Mouse (Mus musculus) erythroid progenitor cell, adult 5-6 weeks (primary cell): ENCODE measurements around the gene Kdm4b. TPM values are rescaled to one million over a fixed set of nuclear protein-coding genes. Genes with fewer than 3 reads are reported as not detected.

Source experiments
- ATAC-seq: replicated peaks from 2 replicates; pipeline ENCODE4 v1.8.0; 2016; ENCODE audit warnings: moderate number of reproducible peaks, mild to moderate bottlenecking, moderate TSS enrichment, inconsistent platforms; ENCODE audit not compliant: poor library complexity, low FRiP score, severe bottlenecking
- total RNA-seq, 2 experiments: library from RNA; stranded (forward) in 1 of 2; stranded (reverse) in 1 of 2; fragments of 150-400 nt in 1 of 2; fragments of 186-747, 209-891 nt in 1 of 2; gene quantifications; 2 replicates each; pipeline versions ENCODE4 v1.2.3 to v1.2.4; 2015 to 2017; ENCODE audit warnings: low replicate concordance in 2 of 2

The Kdm4b gene
- total RNA-seq (2015; ENCODE audit: low replicate concordance) (3.4 and 18.0 TPM in 2 replicates), total RNA-seq (2017; ENCODE audit: low replicate concordance) (3.4 and 8.5 TPM in 2 replicates)

DNA sequence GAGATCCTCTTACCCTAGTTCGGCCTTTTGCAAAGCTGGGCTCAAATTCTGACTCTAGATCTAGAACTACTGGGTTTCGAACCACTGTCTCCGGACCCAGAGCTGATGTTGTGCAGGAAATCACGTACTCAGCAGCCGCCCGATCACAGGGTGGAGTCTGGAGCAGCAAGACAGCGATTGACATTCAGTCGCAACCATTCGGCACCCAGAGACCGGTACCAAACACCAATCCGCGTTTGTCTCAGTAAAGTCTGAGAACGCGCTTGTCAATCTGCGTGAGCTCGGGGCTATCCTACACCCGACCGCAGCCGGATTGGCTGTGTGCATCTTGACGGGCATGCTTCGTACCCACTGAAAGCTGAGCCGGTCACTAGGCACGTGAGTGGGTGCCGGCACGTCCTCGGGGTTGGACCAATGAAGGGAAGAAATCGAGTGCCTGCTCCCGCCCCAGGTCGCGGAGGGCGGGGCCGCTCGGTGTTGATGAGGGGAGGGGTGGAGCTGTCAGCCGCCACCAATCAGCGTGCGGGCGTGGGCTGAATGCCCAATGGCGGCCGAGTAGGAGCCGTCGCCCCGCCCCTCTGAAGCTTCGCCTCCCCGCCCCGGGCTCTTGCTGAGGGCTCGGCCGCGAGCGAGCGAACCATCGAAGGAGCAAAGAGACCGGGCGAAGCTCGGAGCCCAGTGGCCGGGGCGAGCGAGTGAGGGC is at the start of gene Kdm4b:
Gene Kdm4b (plus strand): TSS at position 613 of the 703 bp plus-strand sequence.
- ATAC-seq = peak; percentile 96

DNA sequence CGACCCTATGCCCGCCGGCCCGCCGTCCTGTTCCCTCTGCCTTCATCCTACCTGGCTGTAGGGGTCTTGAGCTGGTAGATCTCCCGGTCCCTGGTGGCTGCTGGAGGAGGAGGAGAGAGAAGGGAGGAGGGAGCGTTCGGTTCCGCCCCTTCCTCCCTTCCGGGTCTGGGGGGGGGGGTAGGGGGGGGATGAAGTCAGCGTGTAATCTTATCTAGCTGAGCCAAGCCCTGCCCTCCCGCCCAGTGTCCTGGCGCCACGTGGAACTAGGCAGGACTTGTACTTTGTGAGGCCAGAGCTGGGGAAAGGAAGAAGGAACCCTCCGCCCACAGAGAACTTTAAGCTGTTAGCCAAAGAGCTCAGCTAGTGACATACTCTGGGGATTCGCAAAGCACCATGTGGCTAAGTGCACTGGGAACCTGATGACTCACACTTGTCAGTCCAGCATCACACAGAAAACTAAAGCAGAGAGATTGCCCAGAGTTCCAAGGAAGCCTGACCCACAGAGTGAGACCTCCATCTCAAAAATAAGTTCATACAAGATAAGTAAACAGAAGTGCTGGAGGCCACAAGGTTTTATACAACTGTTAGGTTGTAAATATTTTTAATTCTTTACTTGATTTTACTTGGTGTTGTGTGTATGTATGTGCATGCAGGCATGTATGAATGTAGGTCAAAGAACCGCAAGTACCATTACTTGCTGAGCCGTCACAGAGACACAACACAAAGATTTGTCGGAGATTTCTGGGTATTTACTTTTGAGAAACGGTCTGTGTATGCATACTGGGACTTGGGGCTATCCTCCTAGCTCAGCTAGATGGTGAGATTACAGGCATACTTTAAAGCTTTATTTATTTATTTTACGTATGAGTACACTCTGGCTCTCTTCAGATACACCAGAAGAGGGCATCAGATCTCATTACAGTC is 49.0 kb upstream of the Kdm4b start, which contains the start of gene Ticam1:
Gene Ticam1 (minus strand): TSS at position 144 of the 924 bp plus-strand sequence.
- peak; percentile 80 for ATAC-seq

GRCm38 (mm10) chr17:56277567-56277893 is 48.3 kb upstream of the Kdm4b start:
- no peak for ATAC-seq

DNA sequence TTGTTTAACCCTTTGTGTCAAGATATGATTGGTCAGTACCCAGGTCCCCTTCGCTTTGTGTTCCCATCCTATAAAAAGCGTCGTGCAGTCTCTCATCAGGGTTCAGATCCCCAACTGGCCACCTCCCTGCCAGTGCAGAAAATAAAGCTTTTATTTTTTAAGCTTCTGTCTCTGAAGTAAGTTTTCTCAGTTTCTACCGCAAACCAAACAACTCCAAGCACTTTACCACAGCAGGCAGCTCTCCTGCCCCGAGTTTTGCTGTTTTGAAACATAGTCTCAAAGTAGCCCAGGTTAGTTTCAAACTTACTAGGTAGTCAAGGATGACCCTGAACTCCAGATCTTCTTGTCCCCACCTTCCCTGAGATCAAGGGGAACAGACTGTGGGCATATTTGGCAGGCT is 47.5 kb upstream of the Kdm4b start:
- no peak for ATAC-seq

GRCm38 (mm10) chr17:56279481-56280155 is 46.2 kb upstream of the Kdm4b start:
- ATAC-seq = no peak

- ATAC-seq = no peak
Observed at GRCm38 (mm10) chr17:56281193-56281592, 44.7 kb upstream of the Kdm4b start.

DNA sequence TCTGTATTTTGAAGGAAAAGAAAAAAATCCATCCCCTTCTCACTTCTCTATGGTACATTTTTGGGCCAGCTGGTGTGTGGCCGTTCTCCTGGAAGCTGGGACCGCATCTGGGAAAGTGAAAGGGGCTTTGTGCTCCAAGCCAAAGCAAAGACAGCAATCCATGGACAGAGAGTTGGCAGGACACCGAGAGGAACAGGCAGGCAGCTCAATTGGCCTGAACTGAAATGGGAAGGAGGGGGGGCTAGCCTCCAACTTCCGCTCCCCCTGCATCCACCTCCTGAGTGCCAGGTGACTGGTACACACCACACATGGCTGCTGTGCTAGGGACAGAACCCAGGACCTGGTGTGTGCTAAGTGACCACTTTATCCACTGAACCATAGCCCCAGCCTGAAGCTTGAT is 43.1 kb upstream of the Kdm4b start:
- ATAC-seq = no peak

GRCm38 (mm10) chr17:56283316-56283715 is 42.5 kb upstream of the Kdm4b start:
- no peak for ATAC-seq

DNA sequence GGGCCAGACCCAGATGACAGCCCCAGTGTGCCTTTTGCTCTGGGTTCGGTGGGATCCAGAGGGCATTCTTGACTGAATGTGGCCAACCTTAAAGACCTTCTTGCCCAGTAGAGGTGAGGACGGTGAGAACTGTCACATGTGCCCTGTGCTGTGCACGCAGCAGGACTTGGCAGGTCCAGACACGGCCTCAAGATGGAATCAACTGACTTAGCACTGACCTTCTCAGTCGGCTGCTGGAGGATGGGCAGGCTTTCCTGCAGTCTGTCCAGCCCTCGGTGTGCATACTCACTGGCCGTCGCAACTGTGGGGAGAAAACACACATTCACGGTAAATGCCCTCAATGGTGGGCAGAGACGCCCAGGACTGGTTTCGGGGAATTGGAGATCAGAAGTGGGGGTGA is 39.9 kb upstream of the Kdm4b start:
- ATAC-seq = no peak

DNA sequence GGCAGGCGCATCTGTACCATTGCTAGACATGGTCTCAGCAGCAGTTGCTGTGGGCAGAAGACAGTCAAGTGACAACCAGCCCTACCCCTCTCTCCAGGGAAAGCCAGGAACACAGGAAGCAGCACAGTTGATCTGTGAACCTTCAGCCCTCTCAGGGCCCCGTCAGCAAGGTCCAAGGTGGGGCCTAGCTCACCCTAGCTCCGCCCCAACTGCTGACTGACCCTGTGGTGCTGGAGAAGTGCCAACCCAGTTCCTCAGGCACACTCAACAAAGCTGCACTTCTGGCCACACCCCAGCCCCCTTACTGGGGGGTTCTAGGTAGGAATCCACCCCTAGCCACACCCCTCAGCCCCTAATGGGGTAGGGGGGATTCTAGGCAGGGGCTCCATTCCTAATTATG is 38.0 kb upstream of the Kdm4b start:
- no peak for ATAC-seq

- ATAC-seq = no peak
Observed at GRCm38 (mm10) chr17:56288866-56289265, 37.0 kb upstream of the Kdm4b start.

- ATAC-seq = no peak
Observed at GRCm38 (mm10) chr17:56289371-56290331, 36.2 kb upstream of the Kdm4b start.

DNA sequence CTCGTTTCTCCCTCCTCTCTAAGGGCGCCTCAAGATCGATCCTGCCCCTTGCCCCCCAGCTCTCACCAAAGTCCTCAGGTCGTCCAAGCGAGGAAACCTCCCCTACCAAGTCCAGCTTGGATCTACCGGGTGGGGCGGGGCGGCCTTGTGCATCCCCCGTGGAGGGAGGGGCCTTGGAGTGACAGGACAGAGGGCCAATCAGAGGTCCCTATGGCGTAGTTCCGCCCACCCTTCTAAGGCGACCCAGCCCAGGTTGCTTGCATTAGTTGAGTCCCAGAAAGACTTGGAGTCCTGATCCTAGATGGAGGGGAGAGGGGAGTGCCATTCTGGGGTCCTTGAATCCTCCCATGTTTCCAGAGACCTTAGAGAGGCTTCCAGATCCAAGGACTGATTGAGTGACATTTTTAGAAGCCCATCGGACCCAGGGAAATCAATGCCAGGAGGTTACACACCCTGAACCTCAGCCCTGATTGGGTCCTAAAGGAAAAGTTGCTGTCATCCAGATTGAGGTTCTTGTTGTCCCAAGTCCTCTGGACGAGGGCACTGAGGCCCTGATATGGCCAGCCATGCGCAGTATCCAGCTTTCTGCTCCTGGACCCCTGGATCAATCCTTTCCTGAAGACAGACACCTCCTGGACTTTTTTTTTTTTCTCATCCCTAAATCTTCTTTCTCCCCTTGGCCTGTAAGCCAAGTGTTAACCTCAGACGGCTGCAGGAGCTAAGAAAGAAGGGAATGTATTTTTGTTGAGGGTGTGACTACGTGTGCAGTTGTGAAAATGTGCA is 35.3 kb upstream of the Kdm4b start:
- peak; percentile 66 for ATAC-seq

DNA sequence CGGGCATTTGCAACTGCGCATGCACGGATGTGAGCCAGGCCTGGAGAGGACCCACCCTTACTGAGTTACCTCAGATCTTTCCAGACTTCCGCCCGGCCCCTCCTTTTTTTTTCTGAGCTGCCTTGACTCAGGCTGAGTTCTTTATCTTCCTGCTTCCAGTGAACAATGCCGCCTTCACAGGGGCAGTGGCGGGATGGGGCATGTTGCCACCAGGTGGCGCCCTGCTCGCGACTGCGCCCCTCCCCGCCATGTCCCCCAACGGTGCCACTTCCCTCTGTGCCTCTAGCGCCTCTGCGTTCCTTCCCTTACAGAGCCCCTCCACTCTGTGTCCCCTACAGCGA is 34.7 kb upstream of the Kdm4b start:
- ATAC-seq = peak; percentile 81

- ATAC-seq = no peak
Observed at GRCm38 (mm10) chr17:56291826-56292475, 33.9 kb upstream of the Kdm4b start.

DNA sequence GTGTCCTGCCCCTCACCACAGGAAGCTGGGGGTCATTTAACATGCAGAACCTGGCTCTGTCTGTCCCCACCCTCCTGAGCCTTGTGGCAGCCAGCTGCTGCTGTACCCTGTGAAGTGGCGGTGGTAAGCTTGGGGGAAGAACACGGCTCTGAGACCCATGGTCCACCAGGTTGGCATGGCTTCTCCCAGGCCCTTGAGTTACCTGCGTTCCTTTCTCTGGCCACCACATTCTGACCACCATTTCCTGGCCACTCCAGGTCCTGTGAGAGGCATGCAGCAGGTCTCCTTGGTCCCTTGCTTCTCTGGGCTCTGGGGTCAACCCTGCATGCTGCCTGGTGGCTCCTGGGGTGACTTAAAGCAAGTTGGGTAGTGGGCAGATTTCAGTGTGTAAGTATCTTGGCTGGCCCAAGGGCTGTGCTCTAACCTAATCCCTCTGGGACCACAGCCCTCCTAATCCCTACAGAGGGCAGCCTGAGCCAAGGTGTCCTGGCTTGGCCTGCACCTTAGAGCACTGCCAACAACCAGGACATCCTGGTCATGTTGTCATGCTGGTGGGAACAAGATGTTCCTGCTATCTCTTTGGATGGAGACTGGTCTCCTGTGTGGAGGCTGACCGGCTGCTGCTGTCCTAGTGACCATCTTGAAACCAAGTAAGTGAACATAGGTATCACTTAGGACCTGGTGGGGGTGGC is 33.2 kb upstream of the Kdm4b start, which contains the start of gene Plin3:
Gene Plin3 (minus strand): TSS at position 343 of the 692 bp plus-strand sequence.
- ATAC-seq = no peak

DNA sequence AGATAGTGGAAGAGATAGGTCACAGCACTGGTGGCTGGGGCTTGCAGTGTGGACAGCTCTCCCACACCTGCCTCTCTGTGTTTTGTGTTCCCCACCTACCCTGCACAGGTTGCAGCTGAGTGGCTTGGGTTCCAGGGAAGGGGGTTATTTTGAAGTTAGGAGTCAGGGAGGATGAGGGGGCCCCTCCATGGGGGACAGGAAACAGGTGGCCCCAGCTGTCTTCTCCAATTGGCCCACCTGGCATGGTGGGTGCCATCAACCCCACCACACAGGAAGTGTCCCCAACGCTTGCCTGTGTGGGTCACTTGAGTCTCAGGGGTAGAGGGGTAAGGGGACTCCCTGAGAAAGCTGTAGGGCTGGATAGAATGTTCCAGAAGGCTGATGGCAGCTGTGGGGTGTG is 32.6 kb upstream of the Kdm4b start:
- no peak for ATAC-seq
